Mouse (Mus musculus): ENCODE measurements around the gene Med18.
A peak's percentile ranks its signal among the peaks of the same experiment; 100 is the strongest.
"Not testable (repeated sequence)": the region's sequence is repeated elsewhere in the genome, so short reads cannot be mapped to it uniquely, and the experiment has no call there.

Med18 gene

DNA sequence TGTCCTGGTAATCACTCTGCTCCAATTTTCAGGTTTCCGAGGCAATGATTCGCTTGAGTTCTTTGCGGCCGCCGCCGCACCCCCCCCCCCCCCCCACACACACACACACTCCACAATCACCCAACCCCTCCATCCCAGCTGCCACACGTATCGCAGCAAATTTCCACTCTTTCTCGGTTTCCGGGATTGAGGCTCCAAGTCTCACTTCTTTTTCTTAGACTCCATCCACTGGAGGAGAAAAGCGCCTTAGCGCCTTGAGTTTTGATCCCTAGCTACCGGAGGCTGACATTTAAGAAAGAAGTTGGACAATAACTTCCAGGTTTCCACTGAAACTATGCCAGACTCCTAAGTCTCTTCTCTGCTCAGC, 42.2 kb downstream of the Med18 start:
- no peak for DNase-seq (ENCODE audit: low spot score in 2 of 2)

DNA sequence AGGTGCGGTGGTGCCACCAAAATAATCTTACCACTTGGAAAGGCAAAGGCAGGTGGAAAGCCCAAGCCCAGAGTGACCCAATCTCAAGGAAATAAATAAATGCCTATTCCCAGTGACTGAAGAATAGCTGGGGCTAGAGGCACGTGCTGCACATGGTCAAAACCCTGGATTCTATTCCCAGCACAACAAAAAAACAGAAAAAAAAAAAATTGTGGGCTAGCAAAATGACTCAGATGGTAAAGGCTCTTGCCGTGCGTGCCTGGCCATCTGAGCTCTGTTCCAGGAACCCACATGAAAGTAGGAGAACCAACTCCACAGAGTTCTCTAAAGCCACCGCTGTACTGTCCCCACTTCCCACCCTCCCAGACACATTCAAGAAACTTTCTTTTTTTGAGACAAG, 43.2 kb downstream of the Med18 start:
- DNase-seq (ENCODE audit: low spot score in 2 of 2) = no peak

DNA sequence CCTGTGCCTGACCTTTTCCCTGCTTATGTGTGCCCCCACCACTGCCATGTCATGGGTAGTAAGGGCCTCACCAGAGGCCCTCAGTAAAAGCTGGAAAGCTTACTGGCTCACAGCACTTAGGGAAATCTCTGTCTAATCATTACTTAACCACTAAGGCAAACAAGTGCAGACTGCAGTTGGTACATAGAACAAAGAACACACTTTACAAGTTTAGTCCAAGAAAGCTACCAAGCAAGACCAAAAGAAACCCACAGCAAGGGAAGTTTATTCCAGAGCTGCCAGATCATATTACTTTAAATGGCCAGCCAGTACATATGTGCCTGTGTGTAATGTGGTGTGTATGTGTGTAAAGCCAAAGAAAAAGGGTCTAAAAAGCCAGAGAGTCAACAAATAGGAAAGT, 47.8 kb downstream of the Med18 start:
- DNase-seq (ENCODE audit: low spot score in 2 of 2) = no peak

DNA sequence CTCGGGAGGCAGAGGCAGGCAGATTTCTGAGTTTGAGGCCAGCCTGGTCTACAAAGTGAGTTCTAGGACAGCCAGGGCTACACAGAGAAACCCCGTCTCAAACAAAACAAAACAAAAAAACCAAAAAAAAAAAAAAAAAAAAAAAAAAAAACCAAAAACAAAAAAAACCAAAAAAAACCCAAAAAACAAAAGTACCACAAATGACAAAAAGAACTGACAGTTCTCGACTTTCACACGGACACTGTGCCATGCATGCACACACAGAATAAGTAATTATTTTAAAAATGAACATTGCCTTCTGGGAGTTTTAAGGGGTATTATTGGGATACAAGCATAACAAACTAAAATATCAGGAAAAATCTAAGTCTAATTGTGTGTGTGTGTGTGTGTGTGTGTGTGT, 50.5 kb downstream of the Med18 start:
- DNase-seq (ENCODE audit: low spot score in 2 of 2) = not testable (repeated sequence)

GRCm38 (mm10) chr4:132411322-132412094, 52.2 kb downstream of the Med18 start:
- peak; percentile 10 to 23 for DNase-seq (ENCODE audit: low spot score in 2 of 2)

GRCm38 (mm10) chr4:132409587-132410229, 54.0 kb downstream of the Med18 start:
- no peak for DNase-seq (ENCODE audit: low spot score in 2 of 2)

All from spleen, postnatal 14 days (tissue).